Mouse (Mus musculus) fibroblast of lung, adult 2 months (primary cell): ENCODE measurements around the gene Tradd.
"Not testable (repeated sequence)": the region's sequence is repeated elsewhere in the genome, so short reads cannot be mapped to it uniquely, and the experiment has no call there.

Source experiments
- DNase-seq: peaks from one replicate; pipeline ENCODE4 v3.0.0-alpha.2; 2011; ENCODE audit warnings: low read depth

Gene Tradd

GRCm38 (mm10) chr8:105295256-105295655 lies 30.8 kb upstream of the Tradd start:
- no peak for DNase-seq

DNA sequence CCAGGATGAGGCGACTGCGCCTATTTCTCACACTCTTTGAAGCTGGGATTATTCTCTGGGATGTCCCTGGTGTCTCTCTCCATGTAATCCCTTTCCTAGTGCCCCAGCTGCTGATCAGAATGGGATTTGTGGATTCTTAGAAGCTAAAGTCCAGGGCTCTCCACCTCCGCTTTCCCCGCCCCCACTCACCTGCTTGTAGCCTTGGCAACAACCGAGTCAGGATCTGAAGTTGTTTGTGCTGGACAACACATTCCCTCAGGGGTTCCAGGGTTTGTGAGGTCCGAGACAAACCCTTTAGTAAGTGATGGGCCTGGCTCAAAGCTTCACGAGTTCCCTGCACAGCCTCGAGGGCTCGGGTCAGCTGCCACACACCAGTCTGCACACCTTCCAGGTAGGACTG lies 30.4 kb upstream of the Tradd start:
- DNase-seq, result no peak

DNA sequence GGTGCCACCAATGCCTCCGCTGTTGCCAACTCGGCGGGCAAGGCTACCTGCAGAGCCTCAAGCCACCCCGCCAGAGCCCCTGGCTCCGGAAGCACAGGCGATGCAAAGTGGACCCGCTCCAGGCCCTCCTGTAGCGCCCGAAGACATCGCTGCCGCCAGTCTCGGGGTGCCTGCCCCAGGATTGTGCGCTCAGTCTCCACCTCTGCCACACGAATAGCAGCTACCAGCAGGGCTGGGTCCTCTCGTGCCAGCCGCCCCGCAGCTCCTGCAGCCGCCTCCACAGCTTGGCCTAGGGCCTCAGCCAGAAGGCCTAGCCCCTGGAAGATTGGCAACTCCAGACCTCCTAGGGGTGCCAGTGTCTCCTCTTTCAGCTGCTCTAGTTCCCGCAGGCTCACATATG lies 29.0 kb upstream of the Tradd start:
- no peak for DNase-seq

- no peak for DNase-seq
Observed at GRCm38 (mm10) chr8:105292471-105292870, 28.1 kb upstream of the Tradd start.

GRCm38 (mm10) chr8:105291802-105292201 lies 27.4 kb upstream of the Tradd start:
- not testable (repeated sequence) for DNase-seq

GRCm38 (mm10) chr8:105291364-105291763 lies 27.0 kb upstream of the Tradd start:
- not testable (repeated sequence) for DNase-seq

GRCm38 (mm10) chr8:105290554-105291314 lies 26.3 kb upstream of the Tradd start:
- no peak for DNase-seq

- no peak for DNase-seq
Observed at GRCm38 (mm10) chr8:105289805-105290460, 25.5 kb upstream of the Tradd start, which contains the start of gene 4931428F04Rik. 4931428F04Rik (minus strand) TSS chr8:105289864.

DNA sequence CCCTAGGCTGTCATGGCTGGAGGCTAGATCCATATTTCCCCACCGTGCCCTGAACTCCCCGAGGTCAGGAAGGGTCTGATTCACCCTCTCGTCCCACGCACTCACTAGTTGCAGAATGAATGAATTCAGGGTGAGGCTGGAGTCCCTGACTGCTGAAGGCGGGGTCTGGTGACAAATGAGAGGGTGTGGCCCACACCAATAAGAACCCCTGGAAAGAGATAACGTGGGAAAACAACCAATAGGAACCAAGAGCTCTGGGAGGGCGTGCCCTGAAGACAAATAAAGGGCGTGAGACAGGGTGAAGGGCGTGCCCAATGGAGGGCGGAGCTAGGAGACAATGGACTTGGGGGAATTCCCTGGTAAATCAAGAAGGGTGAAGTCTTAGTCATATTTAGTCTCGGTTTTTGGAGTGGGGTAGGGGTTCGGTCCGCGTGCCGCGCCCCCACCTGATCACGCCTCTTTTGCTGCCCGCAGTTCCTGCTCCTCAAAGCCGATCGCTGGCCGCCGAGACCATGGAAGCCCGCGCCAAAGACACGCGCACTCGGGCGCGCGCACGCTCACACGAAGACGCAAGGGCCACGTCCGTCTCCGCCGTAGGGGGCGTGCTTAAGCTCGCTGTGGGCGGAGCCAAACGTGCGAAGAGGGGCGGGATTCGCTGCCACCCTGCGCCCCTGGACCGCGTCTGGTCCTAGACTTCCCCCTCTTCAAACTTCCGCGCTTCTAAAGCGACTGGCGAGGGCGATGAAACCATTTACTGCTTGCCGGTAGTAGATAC lies 24.7 kb upstream of the Tradd start:
- peak; percentile 76 for DNase-seq

DNA sequence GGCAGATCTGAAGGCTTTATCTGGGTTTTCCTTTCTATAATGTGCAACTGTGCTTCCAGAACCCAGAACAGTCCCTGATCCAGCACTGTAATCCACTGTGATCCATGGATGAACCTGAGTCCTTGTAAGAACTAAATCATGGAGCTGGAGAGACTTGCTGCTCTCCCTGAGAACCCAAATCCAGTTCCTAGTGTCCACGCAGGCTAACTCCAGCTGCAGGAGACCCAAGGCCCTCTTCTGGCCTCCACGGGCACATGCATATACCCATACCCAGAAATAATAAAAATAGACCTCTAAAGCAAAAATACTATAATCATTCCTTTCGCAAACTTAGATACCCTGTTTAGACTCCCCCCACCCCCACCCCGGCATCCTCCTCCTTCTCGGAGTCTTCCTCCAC lies 23.8 kb upstream of the Tradd start:
- DNase-seq, result no peak

DNA sequence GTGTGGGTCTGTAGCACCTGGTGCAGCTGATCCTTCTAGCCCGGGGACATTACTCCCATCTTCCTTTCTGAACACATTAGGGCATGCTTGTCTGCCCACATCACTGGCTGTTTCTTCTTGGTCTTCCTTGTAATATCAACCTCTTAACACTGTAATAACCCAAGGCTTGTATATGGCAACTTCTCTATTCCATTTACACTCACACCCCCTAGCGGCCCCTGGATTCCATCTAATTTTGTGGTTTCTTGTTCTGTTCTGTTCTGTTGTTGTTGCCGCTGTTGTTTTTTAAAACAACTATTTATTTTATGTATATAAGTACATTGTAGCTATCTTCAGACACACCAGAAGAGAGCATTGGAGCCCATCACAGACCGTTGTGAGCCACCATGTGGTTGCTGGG lies 22.5 kb upstream of the Tradd start:
- no peak for DNase-seq

DNA sequence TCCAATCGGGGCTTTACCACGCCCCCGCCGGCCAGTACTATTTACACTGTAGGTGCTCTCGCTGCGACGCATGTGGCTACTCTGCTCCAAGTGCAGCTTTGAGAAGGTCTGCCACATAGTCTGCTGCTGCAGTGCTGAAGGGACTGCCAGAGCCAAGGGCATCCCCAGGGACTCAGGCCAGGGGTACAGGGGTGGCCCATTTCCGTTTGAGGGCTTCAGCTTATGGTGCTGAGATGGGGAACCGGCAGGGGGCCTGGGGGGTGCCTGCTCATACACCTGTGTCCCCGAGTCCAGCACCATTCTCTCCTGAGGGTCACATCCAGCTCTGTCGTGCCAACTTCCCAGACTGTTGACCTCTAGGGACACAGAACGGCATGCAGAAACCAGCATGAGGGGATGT lies 21.1 kb upstream of the Tradd start:
- DNase-seq, result no peak

DNA sequence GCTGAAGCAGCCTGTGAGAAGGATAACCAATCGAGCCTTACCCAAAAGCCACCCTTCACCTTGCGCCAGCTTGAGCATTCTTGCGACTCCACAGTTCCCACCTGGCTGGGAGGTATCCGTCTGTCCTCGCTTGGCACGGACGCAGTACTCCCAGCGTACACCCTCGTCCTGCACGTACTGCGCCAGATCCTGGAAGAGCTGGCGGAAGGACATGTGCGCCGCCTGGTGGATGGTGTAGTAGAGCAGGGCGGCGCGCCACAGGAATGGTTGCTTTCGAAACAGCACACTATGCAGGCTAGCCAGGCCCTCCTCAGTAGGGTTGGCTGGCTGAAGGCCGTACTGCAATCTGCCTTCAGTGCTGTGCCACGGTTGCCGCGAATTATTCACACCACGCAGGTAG lies 18.7 kb upstream of the Tradd start:
- DNase-seq, result no peak

- no peak for DNase-seq
Observed at GRCm38 (mm10) chr8:105282239-105282638, 17.8 kb upstream of the Tradd start.

DNA sequence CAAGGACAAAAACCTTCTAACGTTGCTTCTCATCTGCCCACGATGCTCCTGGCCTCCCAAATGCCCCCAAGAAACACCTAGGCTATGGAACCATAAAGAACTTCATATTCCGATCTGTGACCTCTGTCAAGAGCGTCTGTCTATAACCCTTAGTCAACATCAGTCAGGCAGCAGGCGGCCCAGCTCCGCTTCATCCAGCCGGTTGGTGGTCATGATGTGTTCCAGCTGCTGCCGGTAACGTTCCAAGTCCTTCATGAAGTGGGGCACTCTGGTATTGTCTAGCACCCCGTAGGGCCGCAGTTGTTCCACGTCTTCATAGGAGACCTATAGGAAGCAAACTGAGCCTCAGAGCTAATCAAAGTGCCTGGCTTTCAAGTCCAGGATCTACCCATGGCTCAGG lies 17.4 kb upstream of the Tradd start:
- DNase-seq, result no peak

- DNase-seq, result no peak
Observed at GRCm38 (mm10) chr8:105280567-105280966, 16.2 kb upstream of the Tradd start.

GRCm38 (mm10) chr8:105278911-105279334 lies 14.5 kb upstream of the Tradd start:
- DNase-seq, result peak; percentile 74

GRCm38 (mm10) chr8:105276292-105277120 lies 12.1 kb upstream of the Tradd start:
- DNase-seq, result no peak

- DNase-seq, result no peak
Observed at GRCm38 (mm10) chr8:105275840-105276239, 11.4 kb upstream of the Tradd start, which contains the start of gene Nol3. Nol3 (plus strand) TSS chr8:105276140.

GRCm38 (mm10) chr8:105275387-105275786 lies 11.0 kb upstream of the Tradd start:
- DNase-seq, result no peak

GRCm38 (mm10) chr8:105270916-105271186 lies 6.4 kb upstream of the Tradd start:
- no peak for DNase-seq
